Mouse (Mus musculus) forebrain, embryonic 10.5 days (tissue): Measurements from ENCODE around the gene Huwe1. TPM values are rescaled to one million over a fixed set of nuclear protein-coding genes. Genes with fewer than 3 reads are reported as not detected.

Source experiments
- microRNA counts: library from miRNA; unstranded; fragments of <30 nt; microRNA quantifications from one replicate; lab custom pipeline; 2017
- microRNA-seq: library from miRNA; unstranded; fragments of <30 nt; microRNA quantifications from one replicate; pipeline ENCODE4, GENCODE M21; 2017
- polyA plus RNA-seq: library from polyadenylated mRNA; unstranded; fragments of >200 nt; fragmentation: Nextera tagmentation; extraction: Ambion mirVana; gene quantifications from 2 replicates; pipeline ENCODE4 v1.2.1, GENCODE M21; 2016

Gene Huwe1
- polyA plus RNA-seq, 1 experiment from 2014 or later, result 61.4 TPM

MicroRNA genes within 50 kb of the gene (microRNA counts, 519-probe panel; counts per million panel counts)
- 341 counts per million, percentile 65 among the panel's probes with 10 or more counts for microRNA mmu-miR-98 (lab: Ali Mortazavi, UCI)

Small RNAs within 50 kb of the gene (microRNA-seq; reads per million reads assigned to microRNA genes)
- gene Mir3113, result 0.90 reads per million
- 194 reads per million, percentile 54 among the genes with 10 or more reads in this experiment for gene Mir98
- 84.4 reads per million, percentile 46 among the genes with 10 or more reads in this experiment for gene Mirlet7f-2

Other genes with a start within 250 kb of the Huwe1 start
- 203 and 205 TPM in 2 replicates for gene Hsd17b10, start 201.0 kb downstream of the Huwe1 start, polyA plus RNA-seq
- gene Ribc1, start 215.5 kb downstream of the Huwe1 start, polyA plus RNA-seq, result 5.2 and 5.9 TPM in 2 replicates
- 120 and 121 TPM in 2 replicates for gene Smc1a, start 215.6 kb downstream of the Huwe1 start, polyA plus RNA-seq